Mouse (Mus musculus): ENCODE results near the gene Ppp2r2d. TPM values are rescaled to one million over a fixed set of nuclear protein-coding genes. Genes with fewer than 3 reads are reported as not detected.

The Ppp2r2d gene
- polyA plus RNA-seq, 1 experiment, result 64.6 TPM

DNA sequence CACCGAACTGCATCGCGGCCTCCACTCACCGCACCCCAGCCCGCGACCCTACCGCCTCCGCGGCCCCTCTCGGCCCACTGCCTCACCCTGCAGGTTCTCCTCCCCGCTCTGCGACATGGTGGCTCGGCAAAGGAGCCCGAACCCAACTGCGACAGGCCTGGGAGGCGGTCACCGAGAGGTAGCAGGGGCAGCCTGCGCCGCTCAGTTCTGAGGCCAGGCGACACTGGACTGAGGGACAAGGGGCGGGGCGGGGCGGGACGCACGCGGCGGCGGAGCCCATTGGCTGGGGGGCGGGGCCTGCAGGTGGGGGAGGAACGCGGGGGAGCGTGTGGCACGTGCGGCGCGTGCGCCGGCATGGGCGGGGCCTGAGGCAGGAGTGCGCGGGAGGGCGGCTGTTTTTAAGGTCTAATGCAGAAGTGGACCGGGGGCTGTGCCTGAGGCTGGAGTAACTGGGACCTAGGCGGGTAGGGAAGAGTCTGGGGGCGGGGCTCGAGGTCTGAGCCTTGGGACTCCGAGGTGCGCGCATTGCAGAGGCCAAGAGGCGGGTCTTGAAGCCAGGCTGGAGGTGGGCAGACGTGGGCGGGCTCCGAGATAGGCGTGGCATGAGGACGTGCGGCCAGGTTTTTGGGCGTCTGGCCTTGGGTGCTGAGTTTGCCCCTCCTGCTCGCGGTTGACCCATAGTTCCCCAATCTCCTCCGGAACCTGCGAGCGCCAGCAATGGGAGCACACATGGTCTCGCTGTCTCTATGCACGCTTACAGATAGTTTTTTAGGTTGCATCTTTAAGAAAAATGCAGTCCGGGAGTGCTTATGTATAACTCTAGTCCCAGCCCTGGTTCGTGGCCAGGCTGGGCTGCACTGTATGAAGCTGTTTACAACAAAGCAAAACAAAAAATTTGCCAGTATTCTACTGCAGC, 63.7 kb downstream of the Ppp2r2d start, which contains the start of gene Bnip3:
Gene Bnip3 (minus strand): TSS at position 243 of the 916 bp plus-strand sequence.
- Histone ChIP-seq H3K4me3 (ENCODE audit: insufficient read depth, low read length) (peak within 1 kb of the TSS; percentile 80), H3K4me1 (ENCODE audit: control insufficient read depth, insufficient read depth, low read length) (0 out of 2 replicates have a peak, but pooled peaks cover 5% of the 10 kb centered on the region), H3K27ac (ENCODE audit: insufficient read depth, low read length) (peak within 1 kb of the TSS; percentile 74)
- no peak for TF ChIP-seq CTCF (IDR thresholded peaks at IDR 0.05; ENCODE audit: extremely low read depth, insufficient read depth, low read length)
- peak; percentile 47; the same call in 1 of the 2 replicates for TF ChIP-seq POLR2A (IDR thresholded peaks at IDR 0.05; ENCODE audit: extremely low read depth, insufficient read depth, low read length)

- no peak for TF ChIP-seq CTCF (IDR thresholded peaks at IDR 0.05; ENCODE audit: extremely low read depth, insufficient read depth, low read length)
- no peak for TF ChIP-seq POLR2A (IDR thresholded peaks at IDR 0.05; ENCODE audit: extremely low read depth, insufficient read depth, low read length)
- Histone ChIP-seq H3K4me3 (ENCODE audit: insufficient read depth, low read length) (peak overlapping the region; percentile 80), H3K27ac (ENCODE audit: insufficient read depth, low read length) (peak overlapping the region; percentile 36; the same call in 1 of the 2 replicates), H3K4me1 (ENCODE audit: control insufficient read depth, insufficient read depth, low read length) (0 out of 2 replicates have a peak, but pooled peaks cover 5% of the 10 kb centered on the region)
These were observed 64.3 kb downstream of the Ppp2r2d start for GRCm38 (mm10) chr7:138910193-138910562.

- TF ChIP-seq POLR2A (IDR thresholded peaks at IDR 0.05; ENCODE audit: extremely low read depth, insufficient read depth, low read length) (no peak), CTCF (IDR thresholded peaks at IDR 0.05; ENCODE audit: extremely low read depth, insufficient read depth, low read length) (no peak)
- no peaks in the 10 kb centered on the region for H3K4me1 ChIP-seq (ENCODE audit: control insufficient read depth, insufficient read depth, low read length)
- H3K4me3 ChIP-seq (ENCODE audit: insufficient read depth, low read length), result no peak overlapping the region
- no peak overlapping the region for H3K27ac ChIP-seq (ENCODE audit: insufficient read depth, low read length)
These were observed 67.7 kb downstream of the Ppp2r2d start for GRCm38 (mm10) chr7:138913616-138914015.

- Histone ChIP-seq H3K4me1 (ENCODE audit: control insufficient read depth, insufficient read depth, low read length) (peaks cover 1% of the 10 kb centered on the region; the same call in 1 of the 2 replicates), H3K27ac (ENCODE audit: insufficient read depth, low read length) (0 out of 2 replicates have a peak overlapping the region, but pooled peaks have one; percentile 7), H3K4me3 (ENCODE audit: insufficient read depth, low read length) (peak overlapping the region; percentile 3)
- TF ChIP-seq POLR2A (IDR thresholded peaks at IDR 0.05; ENCODE audit: extremely low read depth, insufficient read depth, low read length) (no peak), CTCF (IDR thresholded peaks at IDR 0.05; ENCODE audit: extremely low read depth, insufficient read depth, low read length) (no peak)
These were observed 73.5 kb downstream of the Ppp2r2d start for GRCm38 (mm10) chr7:138919156-138919944.

GRCm38 (mm10) chr7:138921611-138922010, 75.7 kb downstream of the Ppp2r2d start:
- no peak for TF ChIP-seq POLR2A (IDR thresholded peaks at IDR 0.05; ENCODE audit: extremely low read depth, insufficient read depth, low read length)
- TF ChIP-seq CTCF (IDR thresholded peaks at IDR 0.05; ENCODE audit: extremely low read depth, insufficient read depth, low read length), result no peak
- Histone ChIP-seq H3K27ac (ENCODE audit: insufficient read depth, low read length) (no peak overlapping the region), H3K4me3 (ENCODE audit: insufficient read depth, low read length) (no peak overlapping the region), H3K4me1 (ENCODE audit: control insufficient read depth, insufficient read depth, low read length) (peaks cover 1% of the 10 kb centered on the region; the same call in 1 of the 2 replicates)

- H3K4me3 ChIP-seq (ENCODE audit: insufficient read depth, low read length), result no peak overlapping the region
- no peak overlapping the region for H3K27ac ChIP-seq (ENCODE audit: insufficient read depth, low read length)
- H3K4me1 ChIP-seq (ENCODE audit: control insufficient read depth, insufficient read depth, low read length), result peaks cover 1% of the 10 kb centered on the region; the same call in 1 of the 2 replicates
- no peak for TF ChIP-seq POLR2A (IDR thresholded peaks at IDR 0.05; ENCODE audit: extremely low read depth, insufficient read depth, low read length)
- peak; percentile 60 for TF ChIP-seq CTCF (IDR thresholded peaks at IDR 0.05; ENCODE audit: extremely low read depth, insufficient read depth, low read length)
These were observed 78.0 kb downstream of the Ppp2r2d start for GRCm38 (mm10) chr7:138923756-138924425.

GRCm38 (mm10) chr7:138928456-138928855, 82.6 kb downstream of the Ppp2r2d start:
- TF ChIP-seq CTCF (IDR thresholded peaks at IDR 0.05; ENCODE audit: extremely low read depth, insufficient read depth, low read length), result no peak
- TF ChIP-seq POLR2A (IDR thresholded peaks at IDR 0.05; ENCODE audit: extremely low read depth, insufficient read depth, low read length), result no peak
- H3K4me1 ChIP-seq (ENCODE audit: control insufficient read depth, insufficient read depth, low read length), result no peaks in the 10 kb centered on the region; the same call in 1 of the 2 replicates
- no peak overlapping the region for H3K27ac ChIP-seq (ENCODE audit: insufficient read depth, low read length)
- no peak overlapping the region for H3K4me3 ChIP-seq (ENCODE audit: insufficient read depth, low read length)

Other genes with a start within 250 kb of the Ppp2r2d start
- gene Mapk1ip1, start 194 bp downstream of the Ppp2r2d start, polyA plus RNA-seq (2012; rRNA removed), result 96.8 and 99.6 TPM in 2 replicates
- 99.4 and 105 TPM in 2 replicates for gene Bnip3, start 63.4 kb downstream of the Ppp2r2d start, polyA plus RNA-seq (2012; rRNA removed)
- 49.2 and 50.2 TPM in 2 replicates for gene Jakmip3, start 94.7 kb downstream of the Ppp2r2d start, polyA plus RNA-seq (2012; rRNA removed)
- gene Dpysl4, start 239.9 kb downstream of the Ppp2r2d start, polyA plus RNA-seq (2012; rRNA removed), result 61.3 and 61.9 TPM in 2 replicates